Mouse (Mus musculus) intestine, postnatal 0 days (tissue): ENCODE results near the gene Ugt1a8. TPM values are rescaled to one million over a fixed set of nuclear protein-coding genes. Genes with fewer than 3 reads are reported as not detected.
A peak's percentile ranks its signal among the peaks of the same experiment; 100 is the strongest.
"Not testable (repeated sequence)": the region's sequence is repeated elsewhere in the genome, so short reads cannot be mapped to it uniquely, and the experiment has no call there.

ENCODE experiments used
- ATAC-seq: fragments of 200-750 bp; cut with Nextera tagmentation; 2 replicates; pipeline ENCODE4 v1.8.0; 2017; ENCODE audit warnings: mild to moderate bottlenecking, moderate TSS enrichment, moderate library complexity
- H3K27ac ChIP-seq: fragments of 300-500 bp; sonication (generic); 2 replicates; pipeline ENCODE4 v1.5.1; 2014; ENCODE audit warnings: mild to moderate bottlenecking, low read depth, low read length, moderate library complexity
- H3K27me3 ChIP-seq: fragments of 300-500 bp; sonication (generic); replicated peaks from 2 replicates; pipeline ENCODE4 v1.6.1; 2014; ENCODE audit warnings: low read length, mixed read lengths; ENCODE audit not compliant: control insufficient read depth, insufficient read depth
- H3K36me3 ChIP-seq: fragments of 300-500 bp; sonication (generic); 2 replicates; pipeline ENCODE4 v1.6.1; 2014; ENCODE audit warnings: mild to moderate bottlenecking, moderate library complexity; ENCODE audit not compliant: control insufficient read depth, insufficient read depth
- H3K4me1 ChIP-seq: fragments of 300-500 bp; sonication (generic); replicated peaks from 2 replicates; pipeline ENCODE4 v1.6.1; 2014; ENCODE audit warnings: antibody characterized with exemption, low read length, mixed read lengths; ENCODE audit not compliant: control insufficient read depth, insufficient read depth
- H3K4me2 ChIP-seq: fragments of 300-500 bp; sonication (generic); replicated peaks from 2 replicates; pipeline ENCODE4 v1.6.1; 2014; ENCODE audit warnings: low read depth, mild to moderate bottlenecking, moderate library complexity
- H3K4me3 ChIP-seq: fragments of 300-500 bp; sonication (generic); 2 replicates; pipeline ENCODE4 v1.5.1; 2014; ENCODE audit warnings: low read depth, low read length
- H3K9ac ChIP-seq: fragments of 300-500 bp; sonication (generic); 2 replicates; pipeline ENCODE4 v1.6.1; 2014; ENCODE audit warnings: mild to moderate bottlenecking, low read depth, low read length
- H3K9me3 ChIP-seq: fragments of 300-500 bp; sonication (generic); 2 replicates; pipeline ENCODE4 v1.6.1; 2016; ENCODE audit warnings: mixed run types; ENCODE audit not compliant: control insufficient read depth
- CTCF ChIP-seq: sonication (generic); IDR thresholded peaks from 2 replicates; pipeline ENCODE4 v1.5.1; 2016; ENCODE audit warnings: low read depth, mild to moderate bottlenecking, control low read depth, antibody characterized with exemption, moderate library complexity
- WGBS: fragments of 180-500 bp; shearing (Covaris S2); extraction: QIAGEN DNeasy Blood & Tissue Kit; methylation state at CpG from one replicate; pipeline ENCODE4 v1.1.7; 2014; 5-methylcytosine and 5-hydroxymethylcytosine counted together
- polyA plus RNA-seq: library from polyadenylated mRNA; unstranded; fragments of >200 nt; fragmentation: Nextera tagmentation; extraction: Ambion mirVana; gene quantifications from 2 replicates; pipeline ENCODE4 v1.2.1, GENCODE M21; 2015

Gene Ugt1a8
- polyA plus RNA-seq, 1 experiment from 2014 or later, result 0.05 TPM

GRCm38 (mm10) chr1:88104667-88105430 is 17.2 kb downstream of the Ugt1a8 start:
- no peak overlapping the region for H3K4me2 ChIP-seq
- ATAC-seq, result no peak

GRCm38 (mm10) chr1:88105656-88106055 is 18.0 kb downstream of the Ugt1a8 start:
- H3K27ac ChIP-seq, result no peak overlapping the region
- H3K9me3 ChIP-seq, result no peaks in the 10 kb centered on the region
- ATAC-seq, result peak; percentile 46; the same call in 1 of the 2 replicates
- no peaks in the 10 kb centered on the region for H3K36me3 ChIP-seq
- H3K4me3 ChIP-seq, result no peak overlapping the region
- H3K4me2 ChIP-seq, result no peak overlapping the region
- 31% methylated on average over 2 of the region's 2 CpGs for WGBS
- H3K4me1 ChIP-seq, result 0 out of 2 replicates have a peak, but pooled peaks cover 7% of the 10 kb centered on the region
- no peak for TF ChIP-seq CTCF
- H3K27me3 ChIP-seq, result no peaks in the 10 kb centered on the region
- H3K9ac ChIP-seq, result no peak overlapping the region

More at GRCm38 (mm10) chr1:88104667-88105430, 17.2 kb downstream of the Ugt1a8 start:
- Histone ChIP-seq H3K4me1 (0 out of 2 replicates have a peak, but pooled peaks cover 7% of the 10 kb centered on the region), H3K9ac (no peak overlapping the region), H3K9me3 (no peaks in the 10 kb centered on the region), H3K36me3 (no peaks in the 10 kb centered on the region), H3K4me3 (no peak overlapping the region), H3K27me3 (no peaks in the 10 kb centered on the region), H3K27ac (no peak overlapping the region)
- TF ChIP-seq CTCF, result no peak
- WGBS, result 77% methylated on average over 1 of the region's 1 CpGs

- H3K4me1 ChIP-seq, H3K36me3 ChIP-seq, H3K27ac ChIP-seq, H3K4me2 ChIP-seq, H3K4me3 ChIP-seq, H3K9me3 ChIP-seq, H3K27me3 ChIP-seq, H3K9ac ChIP-seq: not testable (repeated sequence)
- WGBS, result 31% methylated on average over 2 of the region's 2 CpGs
- peak; percentile 85 for ATAC-seq
These were observed 21.5 kb downstream of the Ugt1a8 start for GRCm38 (mm10) chr1:88109027-88109557.

- not testable (repeated sequence) for ATAC-seq, H3K9ac ChIP-seq, H3K4me3 ChIP-seq, H3K4me2 ChIP-seq, H3K36me3 ChIP-seq, H3K27me3 ChIP-seq, H3K9me3 ChIP-seq, H3K27ac ChIP-seq, H3K4me1 ChIP-seq
- WGBS, result 30% methylated on average over 2 of the region's 2 CpGs
These were observed 22.0 kb downstream of the Ugt1a8 start for GRCm38 (mm10) chr1:88109604-88110003.

GRCm38 (mm10) chr1:88112769-88113168 is 25.2 kb downstream of the Ugt1a8 start:
- not testable (repeated sequence) for H3K9me3 ChIP-seq, ATAC-seq, H3K36me3 ChIP-seq, H3K4me3 ChIP-seq, H3K4me2 ChIP-seq, H3K27me3 ChIP-seq, H3K27ac ChIP-seq, H3K4me1 ChIP-seq, H3K9ac ChIP-seq
- WGBS, result 73% methylated on average over 6 of the region's 6 CpGs

GRCm38 (mm10) chr1:88120550-88120949 is 32.9 kb downstream of the Ugt1a8 start:
- not testable (repeated sequence) for H3K4me3 ChIP-seq, H3K27ac ChIP-seq, H3K9ac ChIP-seq, H3K4me2 ChIP-seq, H3K9me3 ChIP-seq, H3K27me3 ChIP-seq, H3K36me3 ChIP-seq, H3K4me1 ChIP-seq
- 17% methylated on average over 4 of the region's 4 CpGs for WGBS
- peak; percentile 54 for ATAC-seq
- TF ChIP-seq CTCF, result peak; percentile 64
